Mouse (Mus musculus) heart, adult 18-20 months (tissue): ENCODE measurements around the gene Eif3m. TPM values are rescaled to one million over a fixed set of nuclear protein-coding genes. Genes with fewer than 3 reads are reported as not detected.
A peak's percentile ranks its signal among the peaks of the same experiment; 100 is the strongest.

Experiments
- DNase-seq, 2 experiments: peaks; one replicate each; pipeline ENCODE4 v3.0.0; 2021 to 2022; ENCODE audit warnings: mixed read lengths in 1 of 2
- total RNA-seq, 2 experiments: library from RNA; stranded (reverse); gene quantifications; 2 replicates each; pipeline ENCODE4 v1.2.3; 2021

Gene Eif3m
- total RNA-seq, 2 experiments from 2014 or later, result 139 to 145 TPM

- no peak for DNase-seq
Observed at GRCm38 (mm10) chr2:105016192-105016966, 501 bp downstream of the Eif3m start.

- DNase-seq, result peak in 1 of 2 experiments; percentile 16
Observed at GRCm38 (mm10) chr2:105007236-105007635, 9.6 kb downstream of the Eif3m start.

DNA sequence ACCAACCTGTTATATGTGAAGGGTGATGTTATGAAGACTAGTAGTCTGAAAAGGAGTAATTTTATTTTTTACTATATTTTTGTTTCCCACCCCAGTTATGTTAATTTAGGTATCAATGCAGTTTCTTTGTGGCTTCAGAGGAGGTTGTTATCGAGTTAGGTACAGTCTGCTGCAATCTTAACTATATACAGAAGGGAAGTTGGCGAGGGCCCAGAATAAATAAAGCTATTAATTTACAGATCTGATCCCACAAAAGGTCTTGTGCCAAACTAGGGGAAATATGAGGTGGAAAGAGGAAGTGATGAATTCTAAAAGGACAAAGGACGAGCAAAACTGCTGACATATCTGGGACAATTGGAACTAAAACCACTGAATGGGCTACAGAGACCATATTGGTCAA lies 20.7 kb downstream of the Eif3m start:
- no peak for DNase-seq

GRCm38 (mm10) chr2:104994436-104994835 lies 22.4 kb downstream of the Eif3m start:
- no peak for DNase-seq

DNA sequence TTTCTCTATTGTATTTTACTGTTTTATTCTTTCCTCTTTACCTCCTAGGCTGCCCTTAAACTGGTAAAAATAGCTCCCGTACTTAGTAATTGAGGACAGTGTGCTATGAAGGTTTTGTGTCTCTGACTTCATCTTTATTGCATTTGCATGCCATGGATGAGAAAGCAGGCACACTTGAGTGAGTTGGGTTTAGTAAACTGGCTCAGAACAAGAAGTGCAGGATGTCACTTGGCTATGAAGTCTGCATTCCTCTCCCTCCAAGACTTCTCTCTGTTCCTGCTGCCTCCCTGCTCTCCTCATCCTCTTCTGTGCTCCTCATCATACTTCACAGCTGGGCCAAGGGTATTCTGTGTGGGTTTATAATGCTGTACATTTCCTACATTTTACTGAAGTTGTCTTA lies 27.9 kb downstream of the Eif3m start:
- no peak for DNase-seq

GRCm38 (mm10) chr2:104985796-104986195 lies 31.1 kb downstream of the Eif3m start:
- DNase-seq, result no peak

- no peak for DNase-seq
Observed at GRCm38 (mm10) chr2:104981712-104982111, 35.2 kb downstream of the Eif3m start.

DNA sequence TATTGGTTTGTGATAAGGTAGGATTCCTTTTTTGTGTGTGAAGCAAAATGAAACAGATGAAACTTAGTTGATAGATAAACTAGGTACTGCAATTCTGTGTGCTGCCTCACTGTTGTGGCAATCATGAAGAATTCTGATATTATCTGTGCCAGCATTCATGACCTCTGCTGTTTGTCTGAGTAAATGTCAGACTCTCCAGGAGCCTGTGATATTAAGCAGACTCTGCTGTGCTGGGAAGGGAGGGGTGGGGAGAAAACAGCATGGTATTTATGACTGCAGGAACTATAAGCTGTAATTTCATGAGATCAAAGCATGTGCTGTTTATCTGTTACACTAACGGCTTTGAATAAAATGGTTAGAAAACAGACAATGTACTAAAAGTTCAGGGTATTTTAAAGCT lies 52.4 kb downstream of the Eif3m start:
- peak; percentile 26 to 46 for DNase-seq

Other genes with a start within 250 kb of the Eif3m start
- 10 to 100 TPM; 26.5 to 28.1 TPM for gene Qser1, start 200.3 kb downstream of the Eif3m start, total RNA-seq
- under 1 TPM; 0.69 to 0.72 TPM for gene Prrg4, start 167.2 kb downstream of the Eif3m start, total RNA-seq
- gene Ccdc73, start 149.3 kb downstream of the Eif3m start, total RNA-seq, result 1 to 10 TPM; 3.1 to 4.4 TPM
- gene Gm11060, start 74.9 kb upstream of the Eif3m start, total RNA-seq, result not detected
- 1 to 10 TPM; 4.1 to 6.8 TPM for gene Wt1, start 109.4 kb upstream of the Eif3m start, total RNA-seq
- 1 to 10 TPM; 2.0 to 3.3 TPM for gene Them7, start 207.2 kb upstream of the Eif3m start, total RNA-seq